Mouse (Mus musculus): ENCODE measurements around the gene Lyzl6.

The Lyzl6 gene

DNA sequence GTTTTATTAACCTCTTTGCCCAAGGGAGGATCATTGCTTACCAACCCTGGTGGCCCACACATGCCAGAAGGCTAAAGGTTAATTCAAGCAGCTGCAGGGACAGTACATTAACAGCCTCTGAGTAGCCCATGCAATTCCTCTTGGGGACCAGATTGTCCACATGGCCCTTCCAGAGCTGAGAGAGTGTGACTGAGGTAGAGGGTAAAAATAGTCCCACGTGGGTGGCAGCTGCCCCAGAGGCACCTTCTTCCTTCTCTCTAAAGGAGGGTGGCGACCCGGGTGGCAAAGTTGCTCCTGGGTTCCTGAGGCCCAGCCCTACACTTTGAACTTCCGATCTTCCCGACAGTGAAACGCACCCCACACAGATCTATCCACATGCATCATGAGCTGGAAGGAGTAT is 7.6 kb upstream of the Lyzl6 start:
- no peak for ATAC-seq (ENCODE audit: insufficient number of reproducible peaks, low FRiP score, low TSS enrichment)

DNA sequence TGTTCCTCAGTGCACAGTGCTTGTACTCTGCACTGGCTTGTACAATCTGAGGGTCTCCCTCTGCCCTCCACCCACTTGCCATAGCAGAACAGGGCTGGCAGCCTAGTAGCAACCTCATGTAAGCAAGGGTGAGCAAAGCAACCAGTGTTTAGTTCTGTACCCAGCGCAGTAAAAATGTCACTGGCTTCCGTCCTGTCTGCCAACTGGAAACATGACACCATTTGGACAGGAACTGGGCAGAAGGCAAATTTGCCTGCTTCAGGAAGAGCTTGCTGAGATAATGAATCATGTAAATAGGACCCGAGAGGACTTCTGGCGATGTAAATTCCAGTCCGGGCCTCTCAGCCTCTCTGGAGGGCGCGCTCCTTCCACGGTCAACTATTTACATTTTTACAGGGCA is 7.0 kb upstream of the Lyzl6 start:
- ATAC-seq (ENCODE audit: insufficient number of reproducible peaks, low FRiP score, low TSS enrichment), result no peak

DNA sequence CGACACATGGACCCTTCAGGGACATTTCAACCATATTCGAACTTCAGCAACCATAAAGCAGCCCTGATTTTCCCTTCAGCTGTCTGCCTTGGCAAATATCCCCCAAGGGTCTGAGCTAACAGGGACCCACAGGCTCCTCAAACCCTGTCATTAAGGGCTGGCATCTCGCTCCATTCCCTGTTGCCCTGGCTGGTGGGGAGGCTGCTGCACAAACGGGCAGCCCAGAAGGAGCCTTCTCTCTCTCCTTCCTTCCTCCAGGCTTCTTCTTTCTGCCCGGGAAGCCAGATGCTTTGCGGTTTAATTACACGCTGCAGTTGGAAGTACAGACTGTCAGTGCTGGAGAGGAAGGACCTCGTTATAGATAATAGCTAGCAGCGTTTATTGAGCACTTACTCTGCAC is 4.5 kb upstream of the Lyzl6 start:
- ATAC-seq (ENCODE audit: insufficient number of reproducible peaks, low FRiP score, low TSS enrichment), result no peak

DNA sequence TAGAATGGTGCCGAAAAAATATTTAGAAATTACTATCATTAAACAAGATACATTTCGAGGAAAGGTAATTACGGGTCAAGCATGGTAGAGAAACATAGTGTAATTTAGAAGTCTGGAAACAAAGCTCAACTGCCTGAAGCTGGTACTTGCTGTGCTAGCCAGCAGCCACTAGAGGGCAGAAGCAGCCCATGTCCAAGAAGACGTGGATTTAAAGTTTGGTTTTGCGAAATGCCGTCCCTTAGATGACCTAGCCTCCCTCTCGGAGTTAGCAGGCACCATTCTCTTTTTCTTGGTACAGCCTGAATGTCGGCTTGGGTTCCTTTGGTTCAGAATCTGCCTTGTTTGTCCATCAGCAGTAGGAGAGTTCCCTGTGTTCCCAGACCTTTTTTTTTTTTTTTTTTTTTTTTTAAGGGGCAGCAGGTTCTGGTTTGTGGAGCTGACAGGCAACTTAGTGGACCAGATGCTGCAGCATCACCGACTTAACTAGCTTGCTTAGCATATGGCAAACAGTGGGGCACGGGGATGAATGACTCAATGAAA is 787 bp upstream of the Lyzl6 start:
- no peak for ATAC-seq (ENCODE audit: insufficient number of reproducible peaks, low FRiP score, low TSS enrichment)

DNA sequence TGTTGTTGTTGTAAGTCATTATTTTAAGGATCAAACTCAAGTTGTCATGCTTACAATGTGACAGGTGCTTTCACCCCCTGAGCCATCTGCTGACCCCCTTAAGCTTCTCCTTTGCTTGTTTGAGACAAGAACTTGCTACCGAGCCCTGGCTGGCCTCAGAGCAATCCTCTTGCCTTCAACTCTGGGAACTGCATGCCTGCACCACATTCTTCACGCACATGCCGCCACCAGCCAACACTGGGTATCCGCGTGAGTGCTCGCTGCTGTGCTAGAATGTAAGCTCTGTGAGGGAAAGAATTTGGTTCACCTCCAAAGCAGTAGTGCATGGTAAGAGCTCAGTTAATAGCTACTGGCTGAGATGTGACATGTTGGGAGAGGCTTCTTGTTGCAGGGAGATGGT is 2.4 kb downstream of the Lyzl6 start:
- ATAC-seq (ENCODE audit: insufficient number of reproducible peaks, low FRiP score, low TSS enrichment), result no peak

DNA sequence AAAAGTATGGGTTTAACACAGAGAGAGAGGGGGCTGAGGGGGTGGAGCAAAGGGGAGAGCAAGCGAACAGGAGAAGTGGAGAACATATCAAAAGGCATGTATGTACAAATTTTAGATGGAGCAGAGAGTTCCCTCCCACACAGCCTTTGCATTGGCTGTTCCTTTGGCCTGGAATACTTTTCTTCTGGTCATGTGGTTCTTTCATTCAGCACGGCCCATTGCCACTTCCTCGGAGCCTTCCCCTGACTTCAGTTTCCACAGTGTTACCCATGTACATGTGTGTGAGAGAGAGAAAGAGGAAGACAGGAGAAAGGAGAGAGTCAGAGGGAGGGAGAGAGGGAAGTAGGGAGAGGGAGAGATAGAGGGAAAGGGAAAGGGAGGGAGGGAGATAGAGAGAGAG is 3.2 kb downstream of the Lyzl6 start:
- no peak for ATAC-seq (ENCODE audit: insufficient number of reproducible peaks, low FRiP score, low TSS enrichment)

DNA sequence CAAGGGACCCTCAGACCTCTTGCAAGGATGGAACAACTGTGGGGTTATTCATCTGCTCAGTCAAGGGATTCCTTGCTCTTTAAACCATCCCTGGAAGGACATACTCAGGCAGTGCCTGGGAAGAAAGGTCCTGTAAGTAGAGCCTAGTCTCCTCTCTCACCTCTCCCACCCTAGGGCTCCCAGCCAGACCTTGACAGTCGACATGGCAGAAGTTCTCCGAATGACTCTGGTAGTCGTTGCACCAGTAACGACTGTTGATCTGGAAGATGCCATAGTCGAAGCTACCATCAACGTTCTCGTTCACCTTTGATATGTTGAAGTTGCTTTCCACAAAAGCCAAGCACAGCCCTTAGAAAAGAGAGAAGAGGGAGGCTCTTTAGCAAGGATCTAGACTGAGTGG is 3.9 kb downstream of the Lyzl6 start:
- no peak for ATAC-seq (ENCODE audit: insufficient number of reproducible peaks, low FRiP score, low TSS enrichment)

DNA sequence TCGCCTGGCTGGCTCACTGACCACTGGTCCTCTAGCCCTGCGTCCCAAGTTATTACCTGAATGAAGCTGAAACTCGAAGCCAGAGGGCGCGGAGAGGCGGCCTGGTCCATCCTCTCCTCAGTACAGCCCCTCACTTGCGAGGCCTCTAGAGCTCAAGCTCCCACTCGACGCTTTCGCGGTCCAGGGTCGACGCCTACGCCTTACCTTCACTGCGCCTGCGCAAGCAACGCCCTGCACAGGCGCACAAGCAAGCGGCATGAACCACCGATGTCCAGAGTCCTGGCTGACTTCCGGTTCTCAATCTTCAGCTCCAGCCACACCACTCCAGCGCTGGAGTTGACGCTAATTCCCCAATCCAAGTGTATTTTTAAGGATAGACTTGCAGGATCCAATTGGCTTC is 11.2 kb downstream of the Lyzl6 start:
- no peak for ATAC-seq (ENCODE audit: insufficient number of reproducible peaks, low FRiP score, low TSS enrichment)

DNA sequence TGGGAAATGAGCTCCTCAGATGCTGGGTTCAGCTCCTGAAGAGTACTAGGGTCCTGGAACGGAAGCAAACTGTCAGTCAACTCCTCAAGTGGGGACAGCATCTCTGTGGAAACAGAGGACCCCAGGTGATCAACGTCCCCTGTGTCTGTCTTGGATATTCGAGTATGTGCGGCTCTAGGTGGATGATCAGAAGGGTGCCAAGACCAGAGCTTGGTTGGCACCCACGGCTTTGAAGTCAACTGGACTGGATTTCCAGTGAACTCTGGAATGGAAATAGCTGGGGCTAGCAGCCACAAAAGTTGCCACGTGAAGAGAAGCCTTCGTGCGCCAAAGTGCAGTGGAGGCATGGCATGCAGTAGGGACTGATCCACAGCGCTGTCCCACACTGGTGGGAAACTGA is 17.6 kb downstream of the Lyzl6 start, which contains the start of gene Gm884:
Gm884 (minus strand) TSS at position 101 of the 400 bp plus-strand sequence.
- ATAC-seq (ENCODE audit: insufficient number of reproducible peaks, low FRiP score, low TSS enrichment), result no peak

DNA sequence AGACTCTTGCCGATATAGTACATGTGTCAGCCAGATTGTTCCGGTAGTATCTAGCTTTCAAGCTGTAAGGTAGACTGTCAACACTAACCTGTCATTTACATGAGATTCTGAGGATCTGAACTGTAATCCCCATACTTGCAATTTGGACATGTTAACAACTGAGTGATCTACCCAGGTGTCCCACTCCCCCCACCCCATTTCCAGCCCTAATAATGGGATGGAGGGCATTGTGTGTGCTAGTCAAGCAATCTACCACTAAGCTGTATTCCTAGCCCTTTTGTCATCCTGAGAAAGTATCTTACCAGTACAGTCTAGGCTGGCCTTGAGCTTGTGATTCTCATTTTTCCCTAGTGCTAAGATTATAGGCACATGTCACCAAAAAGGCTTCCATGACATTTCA is 27.9 kb downstream of the Lyzl6 start:
- no peak for ATAC-seq (ENCODE audit: insufficient number of reproducible peaks, low FRiP score, low TSS enrichment)

DNA sequence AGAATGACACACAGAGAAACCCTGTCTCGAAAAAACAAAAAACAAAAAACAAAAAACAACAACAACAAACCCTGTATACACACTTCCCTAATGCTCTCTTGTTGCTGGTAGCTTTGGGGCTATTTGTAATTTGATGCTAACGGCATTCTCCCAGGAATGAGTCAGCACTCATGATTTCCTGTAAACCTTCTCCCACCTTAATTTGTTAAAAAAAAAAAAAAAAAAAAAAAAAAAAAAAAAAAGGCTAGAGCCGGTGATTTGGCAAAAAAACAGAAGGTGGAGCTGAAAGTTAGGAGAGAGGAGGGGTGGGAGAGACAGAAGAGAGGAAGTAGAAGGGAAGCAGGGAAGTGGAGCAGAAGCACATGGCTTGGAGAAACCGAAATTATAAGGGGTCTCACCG is 32.1 kb downstream of the Lyzl6 start:
- no peak for ATAC-seq (ENCODE audit: insufficient number of reproducible peaks, low FRiP score, low TSS enrichment)
